Mouse (Mus musculus) macrophage (primary cell): ENCODE measurements at regions not wholly inside any gene's neighbourhood (a gene's known extent, or its start where the extent isn't known, plus 50 kb on each side); places are given as distances from the start of the nearest gene placed in this dataset.

Source experiments
- H3K27ac ChIP-seq: fragments of 350-480 bp; formaldehyde crosslinking; 2 replicates; pipeline ENCODE4 v1.9.0; 2021
- H3K36me3 ChIP-seq: fragments of 350-480 bp; formaldehyde crosslinking; 2 replicates; pipeline ENCODE4 v1.9.0; 2021; ENCODE audit errors: inconsistent target
- H3K4me3 ChIP-seq: fragments of 350-480 bp; formaldehyde crosslinking; 2 replicates; pipeline ENCODE4 v1.9.0; 2021; ENCODE audit errors: inconsistent target
- H3K79me2 ChIP-seq: fragments of 350-480 bp; formaldehyde crosslinking; 2 replicates; pipeline ENCODE4 v1.9.0; 2021; ENCODE audit errors: inconsistent target
- WGBS: methylation state at CpG from one replicate; pipeline ENCODE4 v1.1.7; 2026; ENCODE audit warnings: inconsistent platforms; ENCODE audit not compliant: missing documents; 5-methylcytosine and 5-hydroxymethylcytosine counted together

- no peak overlapping the region for H3K4me3 ChIP-seq
- no peaks in the 10 kb centered on the region for H3K36me3 ChIP-seq
- 52% methylated on average over 5 of the region's 5 CpGs for WGBS
- no peak overlapping the region for H3K27ac ChIP-seq
- H3K79me2 ChIP-seq = no peaks in the 10 kb centered on the region
Observed at GRCm38 (mm10) chr1:72070489-72070888, 141.6 kb downstream of the Mreg start.

- no peak overlapping the region for H3K4me3 ChIP-seq
- WGBS = 95% methylated on average over 4 of the region's 4 CpGs
- H3K36me3 ChIP-seq = no peaks in the 10 kb centered on the region
- H3K79me2 ChIP-seq = no peaks in the 10 kb centered on the region
- H3K27ac ChIP-seq = no peak overlapping the region
Observed at GRCm38 (mm10) chr1:72069056-72069455, 143.1 kb downstream of the Mreg start.

GRCm38 (mm10) chr1:72065090-72065489 is 147.0 kb downstream of the Mreg start:
- Histone ChIP-seq H3K36me3 (no peaks in the 10 kb centered on the region), H3K27ac (no peak overlapping the region), H3K4me3 (no peak overlapping the region), H3K79me2 (no peaks in the 10 kb centered on the region)
- WGBS = 90% methylated on average over 13 of the region's 13 CpGs

- Histone ChIP-seq H3K79me2 (no peaks in the 10 kb centered on the region), H3K36me3 (no peaks in the 10 kb centered on the region), H3K27ac (no peak overlapping the region), H3K4me3 (no peak overlapping the region)
- 97% methylated on average over 5 of the region's 5 CpGs for WGBS
Observed at GRCm38 (mm10) chr1:72060393-72060792, 151.7 kb downstream of the Mreg start.

DNA sequence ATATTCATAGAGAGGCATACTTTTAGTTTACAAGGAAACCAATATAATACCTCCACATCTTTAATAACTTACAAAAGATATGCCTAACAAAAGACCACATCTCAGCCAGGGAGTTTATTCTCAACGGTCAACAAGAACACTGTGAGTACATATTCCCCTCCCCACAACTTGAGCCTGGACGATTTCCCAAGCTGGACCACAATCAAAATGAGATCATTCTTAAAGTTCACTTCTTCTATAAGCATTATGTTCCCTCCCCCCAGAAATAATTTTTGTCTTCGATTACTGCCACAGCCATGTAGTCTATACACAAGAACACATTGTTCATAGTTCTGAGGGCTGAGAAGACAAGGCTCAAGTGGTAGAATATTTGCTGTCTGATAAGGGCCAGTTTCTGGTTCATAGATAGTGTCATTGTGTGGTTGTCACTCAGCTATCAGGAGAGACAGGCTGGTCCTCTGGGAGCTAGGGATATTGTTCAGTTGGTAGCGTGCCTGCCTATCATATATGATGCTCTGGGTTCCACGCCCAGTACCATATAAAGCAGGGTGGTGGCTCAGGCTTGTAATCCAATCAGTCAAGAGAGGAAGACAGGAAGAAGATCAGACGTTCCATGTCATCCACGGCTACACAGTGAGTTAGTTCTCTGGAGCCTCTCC is 153.9 kb downstream of the Mreg start:
- Histone ChIP-seq H3K27ac (no peak overlapping the region), H3K4me3 (no peak overlapping the region), H3K79me2 (no peaks in the 10 kb centered on the region), H3K36me3 (no peaks in the 10 kb centered on the region)
- 89% methylated on average over 7 of the region's 7 CpGs for WGBS

GRCm38 (mm10) chr1:72054541-72054940 is 157.6 kb downstream of the Mreg start:
- Histone ChIP-seq H3K79me2 (no peaks in the 10 kb centered on the region), H3K4me3 (no peak overlapping the region), H3K27ac (no peak overlapping the region), H3K36me3 (no peaks in the 10 kb centered on the region)
- 25% methylated on average over 1 of the region's 1 CpGs for WGBS

GRCm38 (mm10) chr1:72050858-72051257 is 161.2 kb downstream of the Mreg start:
- H3K4me3 ChIP-seq = no peak overlapping the region
- H3K36me3 ChIP-seq = no peaks in the 10 kb centered on the region
- 60% methylated on average over 2 of the region's 3 CpGs for WGBS
- no peaks in the 10 kb centered on the region for H3K79me2 ChIP-seq
- H3K27ac ChIP-seq = no peak overlapping the region

- 94% methylated on average over 2 of the region's 2 CpGs for WGBS
- no peaks in the 10 kb centered on the region for H3K36me3 ChIP-seq
- no peak overlapping the region for H3K4me3 ChIP-seq
- H3K79me2 ChIP-seq = no peaks in the 10 kb centered on the region
- H3K27ac ChIP-seq = no peak overlapping the region
Observed at GRCm38 (mm10) chr1:72046072-72046471, 166.0 kb downstream of the Mreg start.

DNA sequence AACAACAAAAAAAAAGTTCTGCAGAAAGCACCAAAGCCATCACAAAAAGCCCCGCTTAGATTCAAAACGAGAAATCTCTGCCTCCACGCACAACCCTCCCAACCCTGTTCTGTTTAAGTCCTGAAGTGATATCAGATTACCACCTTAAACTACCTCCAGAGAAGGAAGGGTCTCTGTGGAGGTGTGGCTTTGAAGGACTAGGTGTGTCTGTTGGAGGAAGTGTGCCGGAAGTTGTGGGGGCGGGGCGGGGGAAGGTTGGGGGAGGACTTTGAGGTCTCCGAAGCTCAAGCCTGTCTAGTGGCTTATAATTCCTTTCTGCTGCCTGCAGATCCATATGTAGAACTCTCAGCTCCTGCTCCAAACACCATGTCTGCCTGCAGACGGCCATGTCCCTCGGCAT is 173.6 kb downstream of the Mreg start:
- no peak overlapping the region for H3K4me3 ChIP-seq
- no peaks in the 10 kb centered on the region for H3K79me2 ChIP-seq
- H3K36me3 ChIP-seq = no peaks in the 10 kb centered on the region
- H3K27ac ChIP-seq = no peak overlapping the region
- 85% methylated on average over 9 of the region's 9 CpGs for WGBS

DNA sequence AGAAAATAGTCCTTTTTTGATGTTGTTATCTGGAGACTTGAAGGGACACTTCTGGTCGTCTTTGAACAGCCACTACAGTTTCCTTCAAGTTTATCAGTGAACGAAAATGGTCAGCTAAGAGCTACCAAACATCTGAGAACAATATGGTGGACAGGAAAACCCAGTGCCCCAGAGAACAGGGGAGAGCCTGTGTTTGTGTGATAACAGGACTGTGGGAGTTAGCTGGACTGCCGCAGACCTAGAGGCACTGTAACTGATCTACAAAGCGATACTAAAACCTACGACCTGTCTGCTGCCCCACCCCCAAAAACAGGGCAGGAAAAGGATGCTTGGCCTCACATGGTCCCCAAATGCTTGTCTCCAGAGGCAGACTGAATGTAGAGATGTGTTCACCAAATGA is 175.5 kb downstream of the Mreg start:
- Histone ChIP-seq H3K79me2 (no peaks in the 10 kb centered on the region), H3K36me3 (no peaks in the 10 kb centered on the region), H3K4me3 (no peak overlapping the region), H3K27ac (no peak overlapping the region)
- WGBS = 84% methylated on average over 5 of the region's 5 CpGs

DNA sequence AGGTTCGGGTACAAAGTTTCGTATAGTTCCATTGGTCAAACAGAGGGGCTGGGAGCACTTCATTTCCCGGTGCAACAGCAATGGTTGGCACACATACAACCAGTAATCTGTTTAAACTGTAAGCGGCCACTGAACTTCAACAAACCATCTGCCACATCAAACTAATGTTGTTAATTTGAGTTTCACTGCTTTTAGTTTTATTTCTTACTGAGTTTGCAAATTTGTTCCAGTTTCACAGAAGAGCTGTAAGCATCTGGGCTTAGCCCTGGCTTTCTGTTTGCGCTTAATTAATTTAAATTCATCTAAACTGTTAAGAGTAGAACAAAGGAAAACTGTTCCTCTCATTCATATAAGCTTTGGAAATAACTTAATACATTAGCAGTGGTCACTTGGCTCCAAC is 176.0 kb downstream of the Mreg start:
- WGBS = 91% methylated on average over 5 of the region's 5 CpGs
- Histone ChIP-seq H3K4me3 (no peak overlapping the region), H3K36me3 (no peaks in the 10 kb centered on the region), H3K79me2 (no peaks in the 10 kb centered on the region), H3K27ac (no peak overlapping the region)

DNA sequence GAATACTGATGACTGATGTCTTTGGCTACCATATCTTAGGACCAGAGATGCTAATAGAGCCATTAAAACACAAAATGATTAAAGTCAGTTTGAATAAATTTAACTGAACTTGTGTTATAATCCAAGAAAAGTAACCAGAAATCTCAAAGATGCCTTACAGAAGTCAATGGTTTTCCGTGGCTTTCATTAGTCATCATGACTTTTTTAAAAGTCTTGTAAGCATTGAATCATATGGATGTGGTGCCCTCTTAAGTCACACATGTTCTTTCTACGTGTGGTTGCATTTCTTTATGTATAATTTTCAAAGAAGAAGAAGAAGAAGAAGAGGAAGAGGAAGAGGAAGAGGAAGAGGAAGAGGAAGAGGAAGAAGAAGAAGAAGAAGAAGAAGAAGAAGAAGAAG is 178.2 kb downstream of the Mreg start:
- H3K4me3 ChIP-seq = no peak overlapping the region
- H3K36me3 ChIP-seq = no peaks in the 10 kb centered on the region
- no peak overlapping the region for H3K27ac ChIP-seq
- H3K79me2 ChIP-seq = no peaks in the 10 kb centered on the region
- 70% methylated on average over 2 of the region's 2 CpGs for whole genome bisulfite sequencing

DNA sequence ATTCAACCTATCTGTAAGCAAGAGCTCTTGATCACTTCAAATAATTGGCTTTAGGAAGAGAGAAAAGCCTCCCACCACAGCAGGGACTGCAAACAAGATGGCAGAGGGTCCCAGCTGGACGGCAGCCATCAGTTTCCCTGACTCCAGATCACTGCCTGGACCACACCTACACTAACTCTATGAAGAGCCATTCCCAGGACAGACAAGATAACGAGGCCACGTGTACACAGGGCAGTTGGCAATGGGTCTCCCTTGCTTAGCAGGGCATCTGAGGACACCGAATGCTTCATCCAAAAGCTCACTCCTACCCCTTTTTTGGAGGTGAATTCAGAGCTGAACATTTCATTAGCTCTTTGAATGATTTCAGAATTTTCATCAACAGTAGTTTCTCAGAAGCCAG is 179.9 kb downstream of the Mreg start:
- H3K4me3 ChIP-seq = no peak overlapping the region
- H3K79me2 ChIP-seq = no peaks in the 10 kb centered on the region
- H3K27ac ChIP-seq = no peak overlapping the region
- H3K36me3 ChIP-seq = no peaks in the 10 kb centered on the region
- 94% methylated on average over 4 of the region's 4 CpGs for WGBS

DNA sequence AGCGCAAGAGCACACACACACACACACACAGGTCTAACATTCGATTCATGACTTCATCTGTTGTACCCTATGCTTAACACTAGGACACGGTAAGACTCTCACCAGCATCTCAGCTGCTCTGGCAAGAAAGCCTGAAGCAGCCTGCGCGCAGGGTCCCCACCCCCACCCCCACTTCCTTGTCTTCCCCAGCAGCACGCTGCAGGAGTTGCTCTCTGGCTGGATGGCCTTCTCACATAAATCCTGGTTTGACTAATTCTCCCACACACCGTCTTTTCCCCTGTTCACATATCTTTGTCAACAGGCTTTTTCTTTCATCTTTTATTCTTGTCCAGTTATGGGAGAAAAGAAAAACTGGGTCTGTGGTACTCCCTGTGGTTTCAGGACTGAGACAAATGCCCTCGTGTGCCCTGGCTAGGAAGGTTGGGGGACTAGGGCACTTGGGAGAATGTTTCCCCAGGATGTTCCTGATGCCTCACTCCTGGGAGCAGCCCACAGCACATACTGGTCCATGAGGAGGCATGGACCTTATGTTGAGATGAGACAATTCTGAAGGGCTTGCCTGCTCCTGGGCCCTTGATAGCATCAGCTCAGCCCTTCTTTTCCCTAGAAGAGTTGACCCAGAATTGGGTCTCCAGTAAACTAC is 181.2 kb downstream of the Mreg start:
- Histone ChIP-seq H3K4me3 (no peak overlapping the region), H3K27ac (no peak overlapping the region), H3K79me2 (no peaks in the 10 kb centered on the region), H3K36me3 (no peaks in the 10 kb centered on the region)
- 67% methylated on average over 8 of the region's 8 CpGs for WGBS

GRCm38 (mm10) chr1:72029625-72030024 is 182.5 kb downstream of the Mreg start:
- Histone ChIP-seq H3K79me2 (no peaks in the 10 kb centered on the region), H3K36me3 (no peaks in the 10 kb centered on the region), H3K27ac (no peak overlapping the region), H3K4me3 (no peak overlapping the region)
- WGBS = 93% methylated on average over 6 of the region's 6 CpGs

GRCm38 (mm10) chr1:72026861-72027260 is 185.2 kb downstream of the Mreg start:
- 93% methylated on average over 4 of the region's 4 CpGs for WGBS

More at GRCm38 (mm10) chr1:72026861-72027260, 185.2 kb downstream of the Mreg start:
- Histone ChIP-seq H3K27ac (no peak overlapping the region), H3K79me2 (no peaks in the 10 kb centered on the region), H3K36me3 (no peaks in the 10 kb centered on the region), H3K4me3 (no peak overlapping the region)
